28 mouse cellular contexts compared by ENCODE assay signal in genomic region chr5:143034108-143034507, GRCm38 (mm10).
DNase-seq lines count a peak whose midpoint lies in the region; ATAC-seq and TF ChIP-seq lines count a peak whose summit lies in the region.
"Had no signal": no experiment of that assay in that cellular context is flagged by ENCODE, and none has a peak within 500 bp of the region (broad histone marks: within the 10 kb centered on the region; RNA-seq: fewer than 3 reads in every experiment).

No protein-coding gene starts in this region.

- no peak overlapping the region for H3K4me3 ChIP-seq in heart, embryonic 12.5 days
- no peak overlapping the region for H3K4me3 ChIP-seq in heart, postnatal 0 days (ENCODE audit: low read depth, low read length)
- H3K4me3 ChIP-seq: embryonic facial prominence, embryonic 13.5 days; forebrain, embryonic 10.5 days; forebrain, embryonic 15.5 days; hindbrain, embryonic 10.5 days; kidney, embryonic 15.5 days; limb, embryonic 13.5 days; midbrain, embryonic 12.5 days; stomach, embryonic 15.5 days had no signal

- H3K36me3 ChIP-seq in heart, embryonic 12.5 days, result no peaks in the 10 kb centered on the region
- H3K36me3 ChIP-seq in heart, postnatal 0 days (replicated peaks; ENCODE audit: control insufficient read depth, insufficient read depth, low read length), result peaks cover 3% of the 10 kb centered on the region; the same call in 1 of the 2 replicates
- H3K36me3 ChIP-seq: stomach, embryonic 15.5 days had no signal

- ATAC-seq in heart, embryonic 12.5 days (ENCODE audit: insufficient number of reproducible peaks, low FRiP score), result peak; percentile 63
- peak; percentile 60 for ATAC-seq in heart, postnatal 0 days (ENCODE audit: insufficient read depth, low read depth)
- ATAC-seq: forebrain, embryonic 15.5 days; hindbrain, embryonic 16.5 days had no signal

- 53% methylated on average over 3 of the region's 3 CpGs for WGBS in heart, embryonic 12.5 days
- WGBS in heart, postnatal 0 days, result 44% methylated on average over 3 of the region's 3 CpGs

- TF ChIP-seq CTCF in heart, postnatal 0 days (IDR thresholded peaks at IDR 0.05; ENCODE audit: low read depth), result no peak

- no peak overlapping the region for H3K4me2 ChIP-seq in heart, embryonic 12.5 days
- no peak overlapping the region for H3K4me2 ChIP-seq in heart, postnatal 0 days (ENCODE audit: low read depth, low read length)
- H3K4me2 ChIP-seq: embryonic facial prominence, embryonic 13.5 days; forebrain, embryonic 15.5 days; kidney, embryonic 15.5 days; limb, embryonic 13.5 days; lung, embryonic 14.5 days; midbrain, embryonic 12.5 days; stomach, embryonic 15.5 days had no signal

- intact Hi-C loops in heart, postnatal 14 days (cut with DNase I), result no loop called here
- intact Hi-C loops in heart, postnatal 36 days (cut with DNase I), result no loop called here

- no peak for TF ChIP-seq EP300 in heart, postnatal 0 days (IDR thresholded peaks at IDR 0.05; ENCODE audit: low read depth)

- H3K27me3 ChIP-seq in heart, embryonic 12.5 days (replicated peaks), result no peaks in the 10 kb centered on the region
- H3K27me3 ChIP-seq in heart, postnatal 0 days (ENCODE audit: control insufficient read depth, insufficient read depth, low read length), result no peaks in the 10 kb centered on the region
- H3K27me3 ChIP-seq: embryonic facial prominence, embryonic 13.5 days; forebrain, embryonic 15.5 days; kidney, embryonic 15.5 days; limb, embryonic 13.5 days; midbrain, embryonic 12.5 days; stomach, embryonic 15.5 days had no signal

- no peak for DNase-seq in heart, postnatal 14 days
- no peak for DNase-seq in heart, postnatal 0 days (ENCODE audit: low spot score)
- no peak for DNase-seq in heart, postnatal 36 days
- DNase-seq in 3134 (ENCODE audit: extremely low read depth, insufficient read length, low spot score), result peak; percentile 52
- peak; percentile 29 for DNase-seq in 416B (ENCODE audit: low read depth)
- DNase-seq in layer of hippocampus, postnatal 25 days (ENCODE audit: extremely low spot score in 1 of 2, low spot score in 1 of 2), result no peak
- DNase-seq in gastrocnemius, postnatal 4 days (ENCODE audit: low spot score in 2 of 2), result no peak
- DNase-seq: adrenal gland, postnatal 25 days; cerebellum, adult 11-12 months; cerebellum, adult 9-11 months; gastrocnemius, postnatal 25 days; kidney, adult 18-20 months; kidney, postnatal 25 days; lung, embryonic 14.5 days; lung, postnatal 14 days; retina, postnatal 1 day; right cerebral cortex, postnatal 14 days had no signal

- H3K4me1 ChIP-seq in heart, embryonic 12.5 days (replicated peaks), result peaks cover 36% of the 10 kb centered on the region
- H3K4me1 ChIP-seq in heart, postnatal 0 days (ENCODE audit: control insufficient read depth, insufficient read depth), result peaks cover 11% of the 10 kb centered on the region; the same call in 1 of the 2 replicates
- H3K4me1 ChIP-seq: forebrain, embryonic 15.5 days; stomach, embryonic 15.5 days had no signal

- no peaks in the 10 kb centered on the region for H3K9me3 ChIP-seq in heart, embryonic 12.5 days (replicated peaks)
- no peaks in the 10 kb centered on the region for H3K9me3 ChIP-seq in heart, postnatal 0 days (replicated peaks; ENCODE audit: control insufficient read depth, low read length)
- H3K9me3 ChIP-seq: embryonic facial prominence, embryonic 13.5 days; forebrain, embryonic 10.5 days; forebrain, embryonic 15.5 days; hindbrain, embryonic 10.5 days; kidney, embryonic 15.5 days; limb, embryonic 13.5 days; midbrain, embryonic 12.5 days; stomach, embryonic 15.5 days had no signal

- H3K27ac ChIP-seq in heart, embryonic 12.5 days (ENCODE audit: poor library complexity, severe bottlenecking), result peak overlapping the region; percentile 59
- H3K27ac ChIP-seq in heart, postnatal 0 days (ENCODE audit: low read depth), result no peak overlapping the region
- H3K27ac ChIP-seq: embryonic facial prominence, embryonic 13.5 days; forebrain, embryonic 10.5 days; forebrain, embryonic 15.5 days; hindbrain, embryonic 10.5 days; kidney, embryonic 15.5 days; limb, embryonic 13.5 days; liver, embryonic 14.5 days; midbrain, embryonic 12.5 days; stomach, embryonic 15.5 days had no signal

- H3K9ac ChIP-seq in heart, embryonic 12.5 days, result 0 out of 2 replicates have a peak overlapping the region, but pooled peaks have one; percentile 28
- no peak overlapping the region for H3K9ac ChIP-seq in heart, postnatal 0 days (replicated peaks; ENCODE audit: low read depth, low read length)
- H3K9ac ChIP-seq: embryonic facial prominence, embryonic 13.5 days; forebrain, embryonic 15.5 days; kidney, embryonic 15.5 days; limb, embryonic 13.5 days; liver, embryonic 14.5 days; lung, embryonic 14.5 days; midbrain, embryonic 12.5 days; stomach, embryonic 15.5 days had no signal

Comparison
In these comparisons a context has a peak if more than half of its experiments do, and no peak if none do; other contexts are left out.
1. DNase-seq: peak in 3134 (single experiment) and 416B (single experiment); none in heart, postnatal 14 days (0 of 2), heart, postnatal 0 days (single experiment), heart, postnatal 36 days (0 of 2), layer of hippocampus, postnatal 25 days (0 of 2) and gastrocnemius, postnatal 4 days (0 of 2).